Mouse (Mus musculus): ENCODE data around the gene Lrrc75a. TPM values are rescaled to one million over a fixed set of nuclear protein-coding genes. Genes with fewer than 3 reads are reported as not detected.

Gene Lrrc75a
- polyA plus RNA-seq, 1 experiment from 2014 or later = 8.4 TPM

DNA sequence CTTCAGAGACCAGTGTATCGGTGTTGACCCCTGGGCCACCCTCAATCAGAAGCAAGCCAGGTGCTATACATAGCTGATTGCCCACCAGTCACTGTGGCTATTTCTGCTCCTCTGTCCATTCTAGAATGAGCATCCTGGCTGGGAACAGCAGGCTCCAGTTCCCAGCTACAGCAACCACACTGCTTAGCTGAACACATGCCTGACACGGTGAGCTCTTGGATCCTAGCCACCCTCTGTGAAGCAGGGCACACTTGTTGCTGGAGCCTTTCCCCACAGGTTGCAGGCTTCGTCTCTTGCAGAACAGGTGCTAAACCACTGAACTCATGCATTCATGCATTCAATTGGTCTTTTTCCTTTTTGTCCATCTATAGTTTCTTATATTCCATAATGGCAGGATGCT is 7.9 kb downstream of the Lrrc75a start:
- no peaks in the 10 kb centered on the region for H3K27me3 ChIP-seq (replicated peaks; ENCODE audit: control insufficient read depth, insufficient read depth, low read length)
- ATAC-seq = no peak
- H3K4me1 ChIP-seq (ENCODE audit: control insufficient read depth, insufficient read depth, low read depth, low read length) = peaks cover 28% of the 10 kb centered on the region
- H3K36me3 ChIP-seq (ENCODE audit: control insufficient read depth, insufficient read depth, low read length) = no peaks in the 10 kb centered on the region
- H3K9me3 ChIP-seq (ENCODE audit: control insufficient read depth, low read length) = no peaks in the 10 kb centered on the region
- H3K9ac ChIP-seq (ENCODE audit: low read depth, low read length) = no peak overlapping the region
- H3K4me3 ChIP-seq (ENCODE audit: low read length) = no peak overlapping the region
- H3K27ac ChIP-seq (ENCODE audit: low read depth, low read length) = no peak overlapping the region
- no peak overlapping the region for H3K4me2 ChIP-seq (ENCODE audit: low read length)
- WGBS = 69% methylated on average over 3 of the region's 3 CpGs

DNA sequence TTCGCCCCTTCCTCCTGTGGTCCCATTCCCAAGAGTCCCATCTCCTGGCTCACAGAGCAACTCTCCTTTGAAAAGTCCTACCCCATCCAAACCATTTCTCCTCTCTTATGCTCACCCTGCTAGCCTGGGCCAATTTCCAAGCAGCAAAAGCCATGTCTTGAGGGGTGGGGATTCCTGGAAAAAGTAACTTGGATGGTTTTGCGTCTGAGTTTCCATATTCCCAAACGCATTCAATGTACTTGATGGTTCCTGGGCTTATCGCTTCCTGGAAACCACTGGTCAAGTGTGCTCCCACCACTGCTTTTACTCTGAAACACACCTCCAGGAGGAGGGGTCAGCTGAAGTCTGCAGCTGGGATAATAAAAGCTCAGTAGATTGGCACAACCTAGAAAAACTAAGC is 9.9 kb downstream of the Lrrc75a start:
- Histone ChIP-seq H3K9ac (ENCODE audit: low read depth, low read length) (no peak overlapping the region), H3K9me3 (ENCODE audit: control insufficient read depth, low read length) (no peaks in the 10 kb centered on the region), H3K27me3 (replicated peaks; ENCODE audit: control insufficient read depth, insufficient read depth, low read length) (no peaks in the 10 kb centered on the region), H3K27ac (ENCODE audit: low read depth, low read length) (no peak overlapping the region), H3K36me3 (ENCODE audit: control insufficient read depth, insufficient read depth, low read length) (no peaks in the 10 kb centered on the region), H3K4me3 (ENCODE audit: low read length) (no peak overlapping the region), H3K4me1 (ENCODE audit: control insufficient read depth, insufficient read depth, low read depth, low read length) (peaks cover 16% of the 10 kb centered on the region), H3K4me2 (ENCODE audit: low read length) (no peak overlapping the region)
- ATAC-seq = no peak
- WGBS = 97% methylated on average over 4 of the region's 4 CpGs

DNA sequence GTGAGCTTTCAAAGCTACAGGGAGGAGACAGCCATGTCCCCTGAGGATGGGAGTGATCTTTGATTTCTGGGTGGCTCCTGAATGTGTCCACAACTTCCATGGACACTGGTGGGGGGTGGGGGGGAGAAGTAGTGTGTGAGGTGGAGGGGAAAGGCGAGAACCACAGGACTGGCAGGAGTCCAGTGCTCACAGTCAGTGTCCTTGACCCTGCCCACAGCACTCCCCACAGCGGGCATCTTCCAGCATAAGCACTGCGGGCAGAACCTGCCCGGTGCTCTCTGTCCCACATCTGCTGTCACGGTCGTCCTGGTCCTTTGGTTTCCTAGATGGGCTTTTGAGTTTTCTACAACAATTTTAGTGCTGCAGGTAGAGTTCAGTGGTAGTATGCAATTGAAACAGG is 10.5 kb downstream of the Lrrc75a start:
- Histone ChIP-seq H3K4me2 (ENCODE audit: low read length) (no peak overlapping the region), H3K9ac (ENCODE audit: low read depth, low read length) (no peak overlapping the region), H3K27me3 (replicated peaks; ENCODE audit: control insufficient read depth, insufficient read depth, low read length) (no peaks in the 10 kb centered on the region), H3K36me3 (ENCODE audit: control insufficient read depth, insufficient read depth, low read length) (no peaks in the 10 kb centered on the region), H3K4me3 (ENCODE audit: low read length) (no peak overlapping the region), H3K27ac (ENCODE audit: low read depth, low read length) (no peak overlapping the region), H3K9me3 (ENCODE audit: control insufficient read depth, low read length) (no peaks in the 10 kb centered on the region), H3K4me1 (ENCODE audit: control insufficient read depth, insufficient read depth, low read depth, low read length) (peaks cover 12% of the 10 kb centered on the region)
- WGBS = 69% methylated on average over 6 of the region's 6 CpGs
- ATAC-seq = no peak

DNA sequence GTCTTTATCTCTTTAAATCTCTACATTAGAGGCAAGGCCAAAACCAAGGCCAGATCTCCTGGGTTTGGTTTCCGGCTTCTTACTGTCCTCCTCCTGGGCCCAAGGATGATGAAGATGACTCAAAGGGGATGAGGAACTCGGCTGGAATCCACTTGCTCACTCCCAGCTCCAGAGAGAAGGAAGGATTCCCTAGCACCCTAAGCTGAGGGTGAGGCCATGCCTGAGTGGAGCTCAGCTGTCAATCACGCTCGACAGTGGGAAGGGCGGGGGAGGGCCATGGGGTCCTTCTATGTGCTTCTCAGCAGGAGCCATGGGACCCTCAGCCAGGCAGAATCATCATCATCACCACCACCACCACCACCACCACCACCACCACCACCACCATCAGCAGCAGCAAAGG is 10.9 kb downstream of the Lrrc75a start:
- Histone ChIP-seq H3K9me3 (ENCODE audit: control insufficient read depth, low read length) (no peaks in the 10 kb centered on the region), H3K27me3 (replicated peaks; ENCODE audit: control insufficient read depth, insufficient read depth, low read length) (no peaks in the 10 kb centered on the region), H3K4me1 (ENCODE audit: control insufficient read depth, insufficient read depth, low read depth, low read length) (peaks cover 10% of the 10 kb centered on the region), H3K9ac (ENCODE audit: low read depth, low read length) (no peak overlapping the region), H3K4me2 (ENCODE audit: low read length) (no peak overlapping the region), H3K4me3 (ENCODE audit: low read length) (no peak overlapping the region), H3K27ac (ENCODE audit: low read depth, low read length) (no peak overlapping the region), H3K36me3 (ENCODE audit: control insufficient read depth, insufficient read depth, low read length) (no peaks in the 10 kb centered on the region)
- no peak for ATAC-seq
- 78% methylated on average over 5 of the region's 5 CpGs for WGBS

DNA sequence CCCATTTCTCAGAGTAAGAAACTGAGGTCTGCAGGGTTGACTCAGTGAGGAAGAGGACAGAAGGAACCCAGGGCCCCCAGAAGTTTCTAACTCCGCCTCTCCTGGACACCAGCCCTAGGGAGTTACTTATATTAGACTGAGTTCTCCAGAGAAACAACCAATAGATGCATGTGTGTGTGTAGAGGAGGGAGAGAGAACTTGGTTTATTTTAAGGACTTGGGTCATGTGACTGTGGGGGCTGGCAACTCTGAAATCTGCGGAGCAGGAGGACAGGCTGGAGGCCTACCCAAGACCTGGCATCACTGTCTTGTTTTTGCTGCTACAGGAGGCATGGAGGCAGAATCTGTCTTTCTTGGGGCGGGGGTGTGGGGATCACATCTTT is 11.5 kb downstream of the Lrrc75a start:
- Histone ChIP-seq H3K36me3 (ENCODE audit: control insufficient read depth, insufficient read depth, low read length) (no peaks in the 10 kb centered on the region), H3K9ac (ENCODE audit: low read depth, low read length) (no peak overlapping the region), H3K4me1 (ENCODE audit: control insufficient read depth, insufficient read depth, low read depth, low read length) (peaks cover 8% of the 10 kb centered on the region), H3K27ac (ENCODE audit: low read depth, low read length) (no peak overlapping the region), H3K27me3 (replicated peaks; ENCODE audit: control insufficient read depth, insufficient read depth, low read length) (no peaks in the 10 kb centered on the region), H3K4me2 (ENCODE audit: low read length) (no peak overlapping the region), H3K4me3 (ENCODE audit: low read length) (no peak overlapping the region), H3K9me3 (ENCODE audit: control insufficient read depth, low read length) (no peaks in the 10 kb centered on the region)
- ATAC-seq = no peak
- WGBS = 84% methylated on average over 3 of the region's 3 CpGs

DNA sequence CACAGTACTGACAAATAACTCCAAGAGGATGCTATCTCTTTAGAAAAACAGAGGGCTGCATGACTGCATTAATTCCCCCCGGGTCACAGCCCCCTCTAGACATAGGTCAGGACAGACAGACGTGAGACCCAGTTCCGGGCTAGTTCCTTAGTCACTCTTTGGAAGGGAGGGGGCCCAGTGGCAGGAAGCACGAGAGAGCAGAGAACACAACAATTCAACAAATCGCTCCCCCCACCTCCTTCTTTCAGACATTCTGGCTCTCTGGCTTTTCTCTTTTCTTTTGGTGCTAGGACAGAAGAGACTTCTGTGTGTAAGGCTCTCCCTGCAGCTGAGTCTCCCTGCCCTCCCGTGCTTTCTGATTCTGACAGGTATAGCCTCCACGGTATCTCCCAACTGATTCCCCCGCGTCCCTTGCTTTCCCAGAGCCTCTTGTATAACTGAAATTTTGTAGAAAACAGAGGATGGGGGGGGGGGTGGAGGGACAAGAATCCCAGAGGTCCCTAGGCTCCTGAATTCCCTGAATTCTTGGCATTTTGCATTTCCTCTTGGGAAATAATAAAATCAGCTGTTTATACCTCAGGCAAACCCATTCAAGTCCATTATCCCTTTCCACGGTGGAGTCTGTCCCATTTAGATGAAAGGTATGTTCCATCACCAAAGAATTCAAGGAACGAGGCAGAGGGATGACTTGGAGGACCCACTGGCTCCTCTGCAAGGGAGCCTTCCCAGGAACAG is 12.1 kb downstream of the Lrrc75a start:
- Histone ChIP-seq H3K9ac (ENCODE audit: low read depth, low read length) (no peak overlapping the region), H3K4me3 (ENCODE audit: low read length) (no peak overlapping the region), H3K27me3 (replicated peaks; ENCODE audit: control insufficient read depth, insufficient read depth, low read length) (no peaks in the 10 kb centered on the region), H3K4me2 (ENCODE audit: low read length) (no peak overlapping the region), H3K27ac (ENCODE audit: low read depth, low read length) (no peak overlapping the region), H3K9me3 (ENCODE audit: control insufficient read depth, low read length) (no peaks in the 10 kb centered on the region), H3K4me1 (ENCODE audit: control insufficient read depth, insufficient read depth, low read depth, low read length) (peaks cover 8% of the 10 kb centered on the region), H3K36me3 (ENCODE audit: control insufficient read depth, insufficient read depth, low read length) (no peaks in the 10 kb centered on the region)
- 58% methylated on average over 11 of the region's 11 CpGs for WGBS
- no peak for ATAC-seq

DNA sequence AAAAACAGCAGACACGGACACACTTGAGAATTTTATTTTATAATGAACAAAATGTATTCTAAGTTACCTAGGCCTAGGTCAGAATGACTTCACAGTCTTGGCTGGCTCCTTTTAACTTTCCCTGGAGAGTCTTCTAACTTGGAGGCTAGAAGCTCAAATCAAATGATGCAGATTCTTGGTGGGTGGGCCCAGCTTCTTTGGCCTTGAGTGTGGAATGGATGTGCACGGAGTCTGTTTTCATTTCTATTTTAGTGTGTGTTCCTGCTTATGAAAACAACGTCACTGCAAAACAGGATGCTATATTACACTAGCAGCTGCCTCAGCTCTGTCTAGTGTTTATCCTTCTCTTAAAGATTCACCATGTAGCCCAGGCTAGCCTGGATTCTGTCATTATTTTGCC is 12.9 kb downstream of the Lrrc75a start:
- 70% methylated on average over 3 of the region's 3 CpGs for WGBS
- Histone ChIP-seq H3K9ac (ENCODE audit: low read depth, low read length) (no peak overlapping the region), H3K4me3 (ENCODE audit: low read length) (no peak overlapping the region), H3K4me1 (ENCODE audit: control insufficient read depth, insufficient read depth, low read depth, low read length) (peaks cover 15% of the 10 kb centered on the region), H3K4me2 (ENCODE audit: low read length) (no peak overlapping the region), H3K27ac (ENCODE audit: low read depth, low read length) (no peak overlapping the region), H3K27me3 (replicated peaks; ENCODE audit: control insufficient read depth, insufficient read depth, low read length) (no peaks in the 10 kb centered on the region), H3K9me3 (ENCODE audit: control insufficient read depth, low read length) (no peaks in the 10 kb centered on the region), H3K36me3 (ENCODE audit: control insufficient read depth, insufficient read depth, low read length) (no peaks in the 10 kb centered on the region)
- ATAC-seq = no peak

DNA sequence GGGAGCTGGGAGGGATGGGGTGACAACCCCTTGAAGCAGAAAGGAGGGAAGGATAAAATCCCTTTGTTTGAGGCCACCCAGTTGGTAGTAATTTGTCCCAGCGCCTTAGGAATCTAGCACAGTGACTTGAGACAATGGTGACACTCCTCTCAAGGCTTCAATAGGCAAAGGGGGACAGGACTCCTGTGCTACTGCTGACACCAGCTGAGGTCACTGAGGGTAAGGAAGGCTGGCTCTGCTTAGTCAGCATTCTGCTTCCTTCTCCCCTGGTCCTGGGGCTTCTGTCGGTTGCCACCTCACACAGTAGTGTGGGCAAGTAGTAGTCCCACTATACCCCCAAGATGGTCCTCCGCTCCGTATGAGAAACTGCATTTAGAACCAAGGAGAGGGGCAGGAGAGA is 17.2 kb downstream of the Lrrc75a start:
- Histone ChIP-seq H3K4me2 (ENCODE audit: low read length) (no peak overlapping the region), H3K9ac (ENCODE audit: low read depth, low read length) (no peak overlapping the region), H3K4me1 (ENCODE audit: control insufficient read depth, insufficient read depth, low read depth, low read length) (peaks cover 22% of the 10 kb centered on the region), H3K27me3 (replicated peaks; ENCODE audit: control insufficient read depth, insufficient read depth, low read length) (no peaks in the 10 kb centered on the region), H3K9me3 (ENCODE audit: control insufficient read depth, low read length) (no peaks in the 10 kb centered on the region), H3K27ac (ENCODE audit: low read depth, low read length) (no peak overlapping the region), H3K36me3 (ENCODE audit: control insufficient read depth, insufficient read depth, low read length) (no peaks in the 10 kb centered on the region), H3K4me3 (ENCODE audit: low read length) (no peak overlapping the region)
- ATAC-seq = no peak
- WGBS = 33% methylated on average over 4 of the region's 4 CpGs

DNA sequence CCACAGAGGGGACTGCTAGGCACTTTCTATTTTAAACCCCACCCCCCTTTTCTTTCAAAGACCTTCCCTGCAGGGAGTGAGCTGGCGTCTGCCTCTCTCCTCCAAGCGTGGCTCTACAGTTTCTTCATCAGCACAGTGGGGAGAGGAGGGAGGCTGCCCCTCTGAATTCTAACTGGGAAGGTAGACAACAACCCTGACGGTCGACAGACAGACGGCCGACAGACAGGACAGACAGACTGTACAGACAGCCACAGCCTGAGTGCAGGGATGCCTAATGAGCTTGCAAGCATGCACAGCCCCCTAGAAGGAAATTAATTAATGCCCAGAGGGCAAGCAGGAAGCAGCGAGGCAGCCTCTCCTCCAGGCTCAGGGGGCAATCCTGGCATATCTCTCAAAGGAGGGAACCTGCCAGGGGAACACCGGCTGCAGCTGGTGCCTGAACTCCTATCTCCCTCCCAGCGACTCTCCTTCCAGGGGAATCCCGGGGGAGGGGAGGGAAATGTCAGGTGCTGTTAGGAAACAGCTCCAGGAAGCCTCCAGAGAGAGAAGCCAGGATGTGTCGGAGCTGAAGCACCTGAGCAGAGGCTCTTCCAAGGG is 18.0 kb downstream of the Lrrc75a start:
- H3K4me2 ChIP-seq (ENCODE audit: low read length) = peak overlapping the region; percentile 42
- H3K27me3 ChIP-seq (replicated peaks; ENCODE audit: control insufficient read depth, insufficient read depth, low read length) = no peaks in the 10 kb centered on the region
- WGBS = under 1% methylated on average over 11 of the region's 11 CpGs
- no peaks in the 10 kb centered on the region for H3K36me3 ChIP-seq (ENCODE audit: control insufficient read depth, insufficient read depth, low read length)
- peaks cover 22% of the 10 kb centered on the region for H3K4me1 ChIP-seq (ENCODE audit: control insufficient read depth, insufficient read depth, low read depth, low read length)
- peak overlapping the region; percentile 56 for H3K27ac ChIP-seq (ENCODE audit: low read depth, low read length)
- no peaks in the 10 kb centered on the region for H3K9me3 ChIP-seq (ENCODE audit: control insufficient read depth, low read length)
- H3K4me3 ChIP-seq (ENCODE audit: low read length) = peak overlapping the region; percentile 8; the same call in 1 of the 2 replicates
- H3K9ac ChIP-seq (ENCODE audit: low read depth, low read length) = peak overlapping the region; percentile 50; the same call in 1 of the 2 replicates
- peak; percentile 59 for ATAC-seq

Measured in hindbrain, embryonic 16.5 days (tissue).